Mouse (Mus musculus) C2C12 (cell line): ENCODE measurements around the gene Gm20388. TPM values are rescaled to one million over a fixed set of nuclear protein-coding genes. Genes with fewer than 3 reads are reported as not detected.

Source experiments
- H3K27me3 ChIP-seq: one replicate; pipeline ENCODE4 v1.6.1; 2011; ENCODE audit not compliant: control insufficient read depth, insufficient read depth, insufficient read length
- H3K36me3 ChIP-seq: one replicate; pipeline ENCODE4 v1.6.1; 2011; ENCODE audit not compliant: control insufficient read depth, insufficient read depth
- H3K4me3 ChIP-seq: one replicate; pipeline ENCODE4 v1.5.1; 2011; ENCODE audit warnings: mild to moderate bottlenecking, control low read depth; ENCODE audit not compliant: poor library complexity, insufficient read depth, severe bottlenecking
- H3K79me2 ChIP-seq: one replicate; pipeline ENCODE4 v1.6.1; 2011; ENCODE audit not compliant: control insufficient read depth, insufficient read depth
- H3K79me3 ChIP-seq: one replicate; pipeline ENCODE4 v1.6.1; 2011; ENCODE audit warnings: low read depth, control low read depth
- H3ac ChIP-seq: one replicate; pipeline ENCODE3; 2011; ENCODE audit warnings: low read depth; ENCODE audit not compliant: control insufficient read depth, insufficient read length
- CEBPB ChIP-seq: IDR thresholded peaks from one replicate; pipeline ENCODE4 v1.6.1; 2011; ENCODE audit warnings: low read depth, mild to moderate bottlenecking, control low read depth, moderate library complexity
- CTCF ChIP-seq: IDR thresholded peaks from one replicate; pipeline ENCODE4 v1.5.1; 2011; ENCODE audit not compliant: control insufficient read depth, insufficient read depth, insufficient read length
- FOSL1 ChIP-seq: IDR thresholded peaks from one replicate; pipeline ENCODE4 v1.8.0; 2011; ENCODE audit warnings: mild to moderate bottlenecking, low read length; ENCODE audit not compliant: poor library complexity, insufficient read depth, severe bottlenecking
- MAX ChIP-seq: IDR thresholded peaks from one replicate; pipeline ENCODE4 v1.6.1; 2011; ENCODE audit warnings: mild to moderate bottlenecking, control low read depth
- MYOD1 ChIP-seq: IDR thresholded peaks from one replicate; pipeline ENCODE4 v1.6.1; 2011; ENCODE audit warnings: low read depth; ENCODE audit not compliant: control insufficient read depth, insufficient read length
- MYOG ChIP-seq: IDR thresholded peaks from one replicate; pipeline ENCODE4 v1.6.1; 2011; ENCODE audit not compliant: control insufficient read depth, insufficient read length; ENCODE audit errors: extremely low read depth
- USF1 ChIP-seq: IDR thresholded peaks from one replicate; pipeline ENCODE4 v1.6.1; 2011; ENCODE audit warnings: low read depth, mild to moderate bottlenecking, control low read depth, moderate library complexity
- polyA plus RNA-seq: library from polyadenylated mRNA; unstranded; fragments of >200 nt; fragmentation: generic; extraction: Trizol; gene quantifications from one replicate; pipeline ENCODE4 v1.2.1, GENCODE M21; 2012; ENCODE audit warnings: missing spikeins

The Gm20388 gene
- polyA plus RNA-seq, 1 experiment = 15.0 TPM

DNA sequence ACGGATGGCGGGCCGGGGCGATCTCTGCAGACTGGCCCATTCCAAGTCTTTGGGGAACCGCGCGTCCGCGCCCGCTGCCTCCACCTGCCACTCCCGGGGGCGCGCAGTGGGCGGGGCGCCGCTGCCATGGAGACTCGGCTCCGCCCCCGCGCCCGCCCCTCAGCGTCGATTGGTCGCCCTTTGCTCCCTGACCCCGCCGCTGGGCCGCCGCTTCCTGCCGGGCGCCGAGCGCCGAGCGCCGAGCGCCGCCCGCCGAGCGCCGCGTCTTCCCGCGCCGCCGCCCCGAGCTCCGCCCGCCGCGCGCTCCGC lies 4320.5 kb downstream of the Gm20388 start, which contains the start of gene Galnt2:
Galnt2 (plus strand) TSS at position 216 of the 309 bp plus-strand sequence.
- peak within 1 kb of the TSS; percentile 69 for H3K4me3 ChIP-seq
- no peak for TF ChIP-seq CEBPB
- TF ChIP-seq MAX = no peak
- no peak for TF ChIP-seq FOSL1
- peak; percentile 3 for TF ChIP-seq CTCF
- peaks cover 46% of the 10 kb centered on the region for H3K79me2 ChIP-seq
- H3K27me3 ChIP-seq = no peaks in the 10 kb centered on the region
- no peaks in the 10 kb centered on the region for H3K36me3 ChIP-seq
- peak within 1 kb of the TSS; percentile 91 for H3ac ChIP-seq
- peaks cover 25% of the 10 kb centered on the region for H3K79me3 ChIP-seq

- H3K79me3 ChIP-seq = peaks cover 28% of the 10 kb centered on the region
- no peaks in the 10 kb centered on the region for H3K27me3 ChIP-seq
- peaks cover 52% of the 10 kb centered on the region for H3K79me2 ChIP-seq
- peak overlapping the region; percentile 91 for H3ac ChIP-seq
- H3K36me3 ChIP-seq = no peaks in the 10 kb centered on the region
- H3K4me3 ChIP-seq = peak overlapping the region; percentile 69
- peak; percentile 26 for TF ChIP-seq CTCF
- no peak for TF ChIP-seq FOSL1
Observed at GRCm38 (mm10) chr8:124231485-124232279, 4321.0 kb downstream of the Gm20388 start.

- Histone ChIP-seq H3K36me3 (no peaks in the 10 kb centered on the region), H3K27me3 (no peaks in the 10 kb centered on the region), H3K79me2 (peaks cover 57% of the 10 kb centered on the region), H3K79me3 (peaks cover 33% of the 10 kb centered on the region), H3ac (peak overlapping the region; percentile 91), H3K4me3 (peak overlapping the region; percentile 69)
- TF ChIP-seq CTCF (no peak), CEBPB (no peak), USF1 (no peak), MAX (no peak), FOSL1 (no peak), MYOG (no peak), MYOD1 (no peak)
Observed at GRCm38 (mm10) chr8:124232280-124232600, 4321.6 kb downstream of the Gm20388 start.

GRCm38 (mm10) chr8:124234496-124234895 lies 4323.9 kb downstream of the Gm20388 start:
- TF ChIP-seq FOSL1 (no peak), MAX (no peak), CEBPB (no peak), MYOG (no peak), CTCF (no peak), USF1 (no peak), MYOD1 (no peak)
- Histone ChIP-seq H3K79me2 (peaks cover 80% of the 10 kb centered on the region), H3K79me3 (peaks cover 46% of the 10 kb centered on the region), H3K4me3 (no peak overlapping the region), H3K36me3 (no peaks in the 10 kb centered on the region), H3ac (no peak overlapping the region), H3K27me3 (no peaks in the 10 kb centered on the region)

DNA sequence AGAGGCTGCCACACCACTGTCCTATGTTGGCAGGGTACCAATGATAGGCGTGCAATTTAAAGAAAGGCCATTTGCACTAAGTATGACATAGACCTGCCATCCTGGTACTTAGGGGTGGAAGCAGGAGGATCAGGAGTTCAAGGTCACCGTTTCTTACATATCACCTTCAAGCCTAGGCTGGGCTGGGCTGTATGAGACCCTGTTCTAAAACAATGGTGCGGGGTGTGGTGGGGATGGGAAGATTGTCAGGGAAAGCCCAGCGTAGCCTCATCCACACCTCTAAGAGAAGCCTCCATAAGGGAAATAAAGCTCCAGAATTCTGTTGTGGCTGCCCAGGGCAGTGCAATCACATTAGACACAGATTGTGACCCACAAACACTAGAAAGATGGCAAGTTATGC lies 4324.9 kb downstream of the Gm20388 start:
- no peak for TF ChIP-seq MAX
- no peak for TF ChIP-seq FOSL1
- TF ChIP-seq USF1 = no peak
- TF ChIP-seq CEBPB = no peak
- no peak for TF ChIP-seq MYOD1
- TF ChIP-seq MYOG = no peak
- no peak for TF ChIP-seq CTCF
- peaks cover 89% of the 10 kb centered on the region for H3K79me2 ChIP-seq
- H3K36me3 ChIP-seq = no peaks in the 10 kb centered on the region
- H3K27me3 ChIP-seq = no peaks in the 10 kb centered on the region
- H3ac ChIP-seq = no peak overlapping the region
- H3K4me3 ChIP-seq = no peak overlapping the region
- H3K79me3 ChIP-seq = peaks cover 46% of the 10 kb centered on the region

DNA sequence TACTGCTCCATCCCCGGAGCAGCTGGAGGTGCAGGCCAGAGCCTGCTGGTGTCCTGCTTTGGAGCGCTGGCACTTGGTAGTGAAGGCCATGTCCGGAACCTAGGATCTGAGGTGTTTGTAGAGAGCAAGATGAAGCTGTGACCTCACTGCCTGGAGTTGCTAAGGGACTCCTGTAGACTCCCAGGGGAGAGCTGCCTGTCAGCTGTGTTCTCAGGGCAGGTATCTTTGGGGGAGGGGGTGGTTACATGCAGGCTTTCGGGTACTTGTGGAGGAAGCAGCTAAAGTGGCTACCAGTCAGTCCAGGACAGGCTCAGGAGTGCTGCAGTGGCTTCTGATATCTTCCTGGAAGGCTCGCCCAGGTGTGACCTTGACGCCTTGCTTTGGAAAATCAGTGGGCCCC lies 4328.7 kb downstream of the Gm20388 start:
- no peak overlapping the region for H3K4me3 ChIP-seq
- H3K79me2 ChIP-seq = peaks cover 98% of the 10 kb centered on the region
- TF ChIP-seq FOSL1 (no peak), USF1 (no peak), CTCF (no peak), MAX (no peak), MYOG (no peak), CEBPB (no peak), MYOD1 (no peak)
- peaks cover 57% of the 10 kb centered on the region for H3K79me3 ChIP-seq
- H3ac ChIP-seq = no peak overlapping the region
- H3K27me3 ChIP-seq = no peaks in the 10 kb centered on the region
- no peaks in the 10 kb centered on the region for H3K36me3 ChIP-seq
